In the genomic region with DNA sequence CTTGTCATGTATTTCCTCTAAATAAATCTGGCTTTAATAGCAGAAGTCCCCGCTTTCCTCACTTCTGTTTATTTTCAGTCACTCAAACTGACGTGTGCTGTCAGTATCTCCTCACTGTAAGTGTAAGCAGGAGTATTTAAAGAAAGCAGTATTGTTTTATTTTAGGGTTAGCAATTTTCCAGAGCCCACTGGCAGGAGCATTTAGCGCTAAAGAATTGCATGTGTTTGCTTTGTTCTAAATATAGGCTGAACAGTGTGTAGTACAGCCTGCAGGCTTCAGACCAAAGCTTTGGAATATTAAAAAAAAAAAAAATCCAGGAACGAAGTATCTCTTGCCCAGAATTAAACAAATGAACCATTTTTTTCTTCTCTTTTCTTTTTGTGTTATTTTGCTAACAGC, we compare ENCODE assay signal across 28 mouse cellular contexts.
DNase-seq lines count a peak whose midpoint lies in the region; ATAC-seq and TF ChIP-seq lines count a peak whose summit lies in the region.
"Had no signal": no experiment of that assay in that cellular context is flagged by ENCODE, and none has a peak within 500 bp of the region (broad histone marks: within the 10 kb centered on the region; RNA-seq: fewer than 3 reads in every experiment).

No protein-coding gene starts in this region.

- ATAC-seq in forebrain, embryonic 16.5 days: peak; percentile 66; the same call in 1 of the 2 replicates
- no peak for ATAC-seq in forebrain, embryonic 15.5 days (replicated peaks)
- ATAC-seq in heart, embryonic 12.5 days (ENCODE audit: insufficient number of reproducible peaks, low FRiP score): peak; percentile 57; the same call in 1 of the 2 replicates
- peak; percentile 44; the same call in 1 of the 2 replicates for ATAC-seq in heart, postnatal 0 days (ENCODE audit: insufficient read depth, low read depth)
- ATAC-seq: forebrain, embryonic 13.5 days; hindbrain, embryonic 16.5 days; midbrain, embryonic 16.5 days had no signal

- TF ChIP-seq EP300 in heart, postnatal 0 days (IDR thresholded peaks at IDR 0.05; ENCODE audit: low read depth): no peak

- H3K27ac ChIP-seq in forebrain, embryonic 16.5 days (ENCODE audit: low read length): no peak overlapping the region
- no peak overlapping the region for H3K27ac ChIP-seq in forebrain, embryonic 15.5 days (replicated peaks)
- peak overlapping the region; percentile 81 for H3K27ac ChIP-seq in heart, embryonic 12.5 days (ENCODE audit: poor library complexity, severe bottlenecking)
- H3K27ac ChIP-seq in heart, postnatal 0 days (ENCODE audit: low read depth): peak overlapping the region; percentile 11; the same call in 1 of the 2 replicates
- H3K27ac ChIP-seq: embryonic facial prominence, embryonic 13.5 days; forebrain, embryonic 13.5 days; kidney, embryonic 15.5 days; left cerebral cortex, adult 2 months; limb, embryonic 12.5 days; liver, embryonic 15.5 days; lung, embryonic 15.5 days; stomach, embryonic 15.5 days had no signal

- TF ChIP-seq CTCF in heart, postnatal 0 days (IDR thresholded peaks at IDR 0.05; ENCODE audit: low read depth): no peak

- DNase-seq in heart, adult 9 months (ENCODE audit: low spot score in 2 of 2): no peak
- DNase-seq in heart, postnatal 0 days (ENCODE audit: low spot score): peak; percentile 21
- no peak for DNase-seq in heart, adult 11 months
- no peak for DNase-seq in thymus, adult 18-20 months
- DNase-seq: adrenal gland, postnatal 25 days; B cell, adult 2 months; cerebellum, adult 18-20 months; cerebellum, postnatal 10 days; gastrocnemius, postnatal 14 days; kidney, adult 18-20 months; kidney, postnatal 25 days; right cerebral cortex, postnatal 25 days; thymus, postnatal 25 days had no signal

- no peak overlapping the region for H3K4me3 ChIP-seq in forebrain, embryonic 16.5 days (replicated peaks; ENCODE audit: low read length)
- no peak overlapping the region for H3K4me3 ChIP-seq in forebrain, embryonic 15.5 days
- no peak overlapping the region for H3K4me3 ChIP-seq in heart, embryonic 12.5 days
- no peak overlapping the region for H3K4me3 ChIP-seq in heart, postnatal 0 days (ENCODE audit: low read depth, low read length)
- H3K4me3 ChIP-seq: embryonic facial prominence, embryonic 13.5 days; erythroblast, embryonic 14.5 days; forebrain, embryonic 13.5 days; kidney, embryonic 15.5 days; left cerebral cortex, adult 2 months; limb, embryonic 12.5 days; liver, embryonic 15.5 days; lung, embryonic 15.5 days; stomach, embryonic 15.5 days had no signal

- H3K36me3 ChIP-seq in forebrain, embryonic 16.5 days (ENCODE audit: control insufficient read depth, insufficient read depth): no peaks in the 10 kb centered on the region
- no peaks in the 10 kb centered on the region for H3K36me3 ChIP-seq in forebrain, embryonic 15.5 days
- no peaks in the 10 kb centered on the region for H3K36me3 ChIP-seq in heart, embryonic 12.5 days
- no peaks in the 10 kb centered on the region for H3K36me3 ChIP-seq in heart, postnatal 0 days (replicated peaks; ENCODE audit: control insufficient read depth, insufficient read depth, low read length)
- H3K36me3 ChIP-seq: embryonic facial prominence, embryonic 13.5 days; kidney, embryonic 15.5 days; limb, embryonic 12.5 days; liver, embryonic 15.5 days; lung, embryonic 15.5 days; stomach, embryonic 15.5 days had no signal

- no peaks in the 10 kb centered on the region for H3K9me3 ChIP-seq in forebrain, embryonic 16.5 days (ENCODE audit: control insufficient read depth, low read length)
- no peaks in the 10 kb centered on the region for H3K9me3 ChIP-seq in forebrain, embryonic 15.5 days
- H3K9me3 ChIP-seq in heart, embryonic 12.5 days (replicated peaks): no peaks in the 10 kb centered on the region
- no peaks in the 10 kb centered on the region for H3K9me3 ChIP-seq in heart, postnatal 0 days (replicated peaks; ENCODE audit: control insufficient read depth, low read length)
- H3K9me3 ChIP-seq: embryonic facial prominence, embryonic 13.5 days; forebrain, embryonic 13.5 days; kidney, embryonic 15.5 days; limb, embryonic 12.5 days; liver, embryonic 15.5 days; lung, embryonic 15.5 days; stomach, embryonic 15.5 days had no signal

- H3K4me2 ChIP-seq in forebrain, embryonic 16.5 days (ENCODE audit: low read length): no peak overlapping the region
- H3K4me2 ChIP-seq in forebrain, embryonic 15.5 days (replicated peaks): no peak overlapping the region
- peak overlapping the region; percentile 27 for H3K4me2 ChIP-seq in heart, embryonic 12.5 days
- H3K4me2 ChIP-seq in heart, postnatal 0 days (ENCODE audit: low read depth, low read length): peak overlapping the region; percentile 19; the same call in 1 of the 2 replicates
- H3K4me2 ChIP-seq: embryonic facial prominence, embryonic 13.5 days; forebrain, embryonic 13.5 days; kidney, embryonic 15.5 days; limb, embryonic 12.5 days; liver, embryonic 15.5 days; lung, embryonic 15.5 days; midbrain, embryonic 11.5 days; stomach, embryonic 15.5 days had no signal

- H3K4me1 ChIP-seq in forebrain, embryonic 16.5 days (replicated peaks; ENCODE audit: control insufficient read depth, insufficient read depth, low read length): 0 out of 2 replicates have a peak, but pooled peaks cover 3% of the 10 kb centered on the region
- no peaks in the 10 kb centered on the region; the same call in 1 of the 2 replicates for H3K4me1 ChIP-seq in forebrain, embryonic 15.5 days
- peaks cover 11% of the 10 kb centered on the region for H3K4me1 ChIP-seq in heart, embryonic 12.5 days (replicated peaks)
- peaks cover 4% of the 10 kb centered on the region; the same call in 1 of the 2 replicates for H3K4me1 ChIP-seq in heart, postnatal 0 days (ENCODE audit: control insufficient read depth, insufficient read depth)
- H3K4me1 ChIP-seq: forebrain, embryonic 13.5 days; liver, embryonic 15.5 days; lung, embryonic 15.5 days; stomach, embryonic 15.5 days had no signal

- no peaks in the 10 kb centered on the region for H3K27me3 ChIP-seq in forebrain, embryonic 16.5 days (replicated peaks; ENCODE audit: control insufficient read depth, insufficient read depth, low read length)
- no peaks in the 10 kb centered on the region for H3K27me3 ChIP-seq in forebrain, embryonic 15.5 days
- H3K27me3 ChIP-seq in heart, embryonic 12.5 days (replicated peaks): no peaks in the 10 kb centered on the region
- H3K27me3 ChIP-seq in heart, postnatal 0 days (ENCODE audit: control insufficient read depth, insufficient read depth, low read length): no peaks in the 10 kb centered on the region
- H3K27me3 ChIP-seq: embryonic facial prominence, embryonic 13.5 days; forebrain, embryonic 13.5 days; kidney, embryonic 15.5 days; limb, embryonic 12.5 days; liver, embryonic 15.5 days; lung, embryonic 15.5 days; stomach, embryonic 15.5 days had no signal

- H3K9ac ChIP-seq in forebrain, embryonic 16.5 days (replicated peaks; ENCODE audit: low read depth, low read length): no peak overlapping the region
- no peak overlapping the region for H3K9ac ChIP-seq in forebrain, embryonic 15.5 days (replicated peaks)
- H3K9ac ChIP-seq in heart, embryonic 12.5 days: no peak overlapping the region
- no peak overlapping the region for H3K9ac ChIP-seq in heart, postnatal 0 days (replicated peaks; ENCODE audit: low read depth, low read length)
- H3K9ac ChIP-seq: embryonic facial prominence, embryonic 13.5 days; forebrain, embryonic 13.5 days; kidney, embryonic 15.5 days; limb, embryonic 12.5 days; liver, embryonic 15.5 days; lung, embryonic 15.5 days; stomach, embryonic 15.5 days had no signal

- WGBS in forebrain, embryonic 16.5 days: 42% methylated on average over 4 of the region's 4 CpGs
- 47% methylated on average over 4 of the region's 4 CpGs for WGBS in forebrain, embryonic 15.5 days
- WGBS in heart, embryonic 12.5 days: 9% methylated on average over 4 of the region's 4 CpGs
- 3% methylated on average over 4 of the region's 4 CpGs for WGBS in heart, postnatal 0 days

Comparison
In these comparisons a context has a peak if more than half of its experiments do, and no peak if none do; other contexts are left out.
1. H3K27ac ChIP-seq: peak in heart, embryonic 12.5 days (single experiment) and heart, postnatal 0 days (single experiment); none in forebrain, embryonic 16.5 days (single experiment) and forebrain, embryonic 15.5 days (single experiment).
2. H3K4me2 ChIP-seq: peak in heart, embryonic 12.5 days (single experiment) and heart, postnatal 0 days (single experiment); none in forebrain, embryonic 16.5 days (single experiment) and forebrain, embryonic 15.5 days (single experiment).